Mouse (Mus musculus) right cerebral cortex, adult 18-20 months (tissue): ENCODE measurements around the gene Inpp1.

Experiments used
- DNase-seq: peaks from one replicate; pipeline ENCODE4 v3.0.0; 2022; ENCODE audit warnings: mixed read lengths

Inpp1 gene

GRCm38 (mm10) chr1:52816910-52817812 is at the start of gene Inpp1:
Gene Inpp1, minus strand, starts transcription at chr1:52817688.
- peak; percentile 71 for DNase-seq

DNA sequence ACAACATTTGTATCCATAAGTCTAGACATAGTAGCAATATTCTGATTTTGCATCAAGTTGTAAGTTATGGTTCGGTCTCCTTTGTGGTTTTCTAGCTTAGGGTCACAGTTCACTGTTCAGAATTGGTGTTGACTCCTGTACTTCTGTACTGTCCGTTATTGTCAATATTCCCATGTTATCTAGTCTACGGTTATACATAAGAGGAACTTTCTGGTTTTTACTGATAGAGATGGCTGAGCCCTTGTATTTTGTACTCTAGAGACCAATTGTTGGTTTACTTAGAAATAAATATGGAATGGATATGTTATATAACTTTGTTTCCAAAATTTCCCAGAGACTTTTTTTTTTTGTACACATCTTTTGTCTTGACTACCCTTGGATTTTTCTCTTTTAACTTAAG is 48.5 kb upstream of the Inpp1 start:
- DNase-seq, result no peak

- no peak for DNase-seq
These were observed 46.7 kb upstream of the Inpp1 start for GRCm38 (mm10) chr1:52864220-52864619.

- DNase-seq, result no peak
These were observed 38.6 kb upstream of the Inpp1 start for GRCm38 (mm10) chr1:52855904-52856601.

DNA sequence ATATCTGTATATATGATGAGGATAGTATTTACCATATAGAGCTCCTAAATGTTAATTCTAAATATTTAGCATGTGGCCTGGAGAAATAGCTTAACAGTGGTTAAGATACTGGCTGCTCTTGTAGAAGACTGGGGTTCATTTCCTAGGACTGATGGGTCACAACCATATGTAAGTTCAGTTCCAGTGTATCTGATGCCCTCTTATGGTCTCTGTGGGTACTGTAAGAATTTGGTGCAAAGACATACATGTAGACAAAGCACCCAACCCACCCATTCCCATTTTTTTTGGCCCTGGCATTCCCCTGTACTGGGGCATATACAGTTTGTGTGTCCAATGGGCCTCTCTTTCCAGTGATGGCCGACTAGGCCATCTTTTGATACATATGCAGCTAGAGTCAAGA is 36.5 kb upstream of the Inpp1 start:
- peak; percentile 33 for DNase-seq

GRCm38 (mm10) chr1:52849422-52849821 is 31.9 kb upstream of the Inpp1 start:
- DNase-seq, result no peak

GRCm38 (mm10) chr1:52846556-52846955 is 29.1 kb upstream of the Inpp1 start:
- no peak for DNase-seq

GRCm38 (mm10) chr1:52844782-52845665 is 27.5 kb upstream of the Inpp1 start, which contains the start of gene Hibch:
Gene Hibch, plus strand, starts transcription at chr1:52844929.
- DNase-seq, result peak; percentile 98

DNA sequence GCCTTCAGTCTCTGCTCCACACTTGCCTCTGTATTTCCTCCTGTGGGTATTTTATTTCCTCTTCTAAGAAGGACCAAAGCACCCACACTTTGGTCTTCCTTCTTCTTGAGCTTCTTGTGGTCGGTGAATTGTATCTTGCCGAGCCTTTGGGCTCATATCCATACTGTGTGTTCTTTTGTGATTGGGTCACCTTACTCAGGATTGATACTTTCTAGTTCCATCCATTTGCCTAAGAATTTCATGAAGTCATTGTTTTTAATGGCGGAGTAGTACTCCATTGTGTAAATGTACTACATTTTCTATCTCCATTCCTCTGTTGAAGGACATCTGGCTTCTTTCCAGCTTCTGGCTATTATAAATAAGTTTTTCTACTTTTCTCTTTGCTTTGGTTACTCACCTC is 26.9 kb upstream of the Inpp1 start:
- DNase-seq, result no peak

DNA sequence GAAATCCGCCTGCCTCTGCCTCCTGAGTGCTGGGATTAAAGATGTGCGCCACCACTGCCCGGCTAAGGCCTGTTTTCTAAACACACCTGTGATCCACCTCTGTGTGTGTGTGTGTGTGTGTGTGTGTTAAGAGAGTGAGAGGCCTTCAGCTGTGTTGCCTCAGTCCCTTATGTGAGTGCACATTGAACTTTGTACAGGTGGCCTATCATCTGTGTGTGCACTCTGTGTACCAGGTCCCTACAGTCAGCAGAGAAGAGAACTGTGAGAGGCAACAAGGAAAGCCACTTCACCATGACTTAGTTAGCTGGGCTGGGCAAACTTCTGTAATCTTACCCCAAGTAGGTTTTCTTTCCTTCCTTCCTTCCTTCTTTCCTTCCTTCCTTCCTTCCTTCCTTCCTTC is 21.6 kb upstream of the Inpp1 start:
- DNase-seq, result no peak

- DNase-seq, result no peak
These were observed 292 bp upstream of the Inpp1 start for GRCm38 (mm10) chr1:52817813-52818147.

DNA sequence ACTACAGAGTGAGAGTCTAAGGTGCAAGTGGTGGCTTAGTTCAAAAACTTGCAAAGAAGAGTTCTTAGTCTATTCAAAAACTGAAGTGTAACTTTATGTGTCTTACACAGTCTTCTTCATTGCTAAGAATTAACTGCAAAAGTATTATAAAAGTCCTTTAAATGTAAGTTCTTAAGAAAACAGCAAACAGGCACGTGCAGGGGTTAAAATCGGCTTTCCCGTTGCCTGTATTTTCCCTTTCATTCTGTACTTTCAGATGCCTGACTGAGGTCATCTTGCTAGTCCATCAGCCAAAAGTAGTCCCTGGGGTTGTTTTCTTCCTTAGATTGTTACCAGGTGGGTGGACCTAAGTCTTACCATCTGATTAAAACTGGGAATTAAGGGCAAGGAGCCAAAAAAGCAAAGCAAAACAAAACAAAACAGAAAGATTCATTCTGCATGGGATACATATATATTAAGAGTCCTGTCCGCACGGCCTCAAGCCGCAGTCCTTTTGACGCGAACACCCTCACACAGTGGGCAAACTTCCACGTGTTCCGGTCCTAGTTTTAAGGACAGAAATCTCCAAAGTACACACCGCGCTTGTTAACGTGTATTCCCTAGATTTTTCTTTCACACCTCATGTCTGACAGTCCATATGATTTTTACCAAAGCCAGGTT is 1.1 kb downstream of the Inpp1 start:
- no peak for DNase-seq

GRCm38 (mm10) chr1:52808456-52808855 is 9.0 kb downstream of the Inpp1 start:
- DNase-seq, result no peak

- DNase-seq, result no peak
These were observed 12.4 kb downstream of the Inpp1 start for GRCm38 (mm10) chr1:52805041-52805440.

GRCm38 (mm10) chr1:52802406-52802975 is 15.0 kb downstream of the Inpp1 start:
- no peak for DNase-seq

- no peak for DNase-seq
These were observed 15.8 kb downstream of the Inpp1 start for GRCm38 (mm10) chr1:52801651-52802050.

DNA sequence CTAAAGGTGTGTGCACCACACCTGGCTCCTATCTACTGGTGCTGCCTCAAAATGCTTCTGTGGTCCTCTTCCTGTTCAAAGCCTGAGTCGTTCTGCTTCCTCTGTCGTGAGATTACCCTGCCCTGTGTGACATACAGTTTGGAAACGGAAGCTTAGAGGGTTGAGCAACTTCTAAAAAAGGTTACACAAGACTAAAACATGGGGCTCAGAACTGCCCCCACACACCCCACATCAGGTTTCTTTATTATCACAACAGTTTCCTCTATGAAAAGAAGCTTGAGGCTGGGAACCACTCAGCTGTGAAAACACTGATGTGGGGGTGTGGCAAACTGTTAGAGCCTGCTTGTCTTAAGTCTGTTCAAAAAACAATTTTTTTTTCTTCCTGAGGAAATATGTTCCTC is 17.1 kb downstream of the Inpp1 start:
- peak; percentile 45 for DNase-seq

GRCm38 (mm10) chr1:52799772-52800171 is 17.7 kb downstream of the Inpp1 start:
- no peak for DNase-seq

DNA sequence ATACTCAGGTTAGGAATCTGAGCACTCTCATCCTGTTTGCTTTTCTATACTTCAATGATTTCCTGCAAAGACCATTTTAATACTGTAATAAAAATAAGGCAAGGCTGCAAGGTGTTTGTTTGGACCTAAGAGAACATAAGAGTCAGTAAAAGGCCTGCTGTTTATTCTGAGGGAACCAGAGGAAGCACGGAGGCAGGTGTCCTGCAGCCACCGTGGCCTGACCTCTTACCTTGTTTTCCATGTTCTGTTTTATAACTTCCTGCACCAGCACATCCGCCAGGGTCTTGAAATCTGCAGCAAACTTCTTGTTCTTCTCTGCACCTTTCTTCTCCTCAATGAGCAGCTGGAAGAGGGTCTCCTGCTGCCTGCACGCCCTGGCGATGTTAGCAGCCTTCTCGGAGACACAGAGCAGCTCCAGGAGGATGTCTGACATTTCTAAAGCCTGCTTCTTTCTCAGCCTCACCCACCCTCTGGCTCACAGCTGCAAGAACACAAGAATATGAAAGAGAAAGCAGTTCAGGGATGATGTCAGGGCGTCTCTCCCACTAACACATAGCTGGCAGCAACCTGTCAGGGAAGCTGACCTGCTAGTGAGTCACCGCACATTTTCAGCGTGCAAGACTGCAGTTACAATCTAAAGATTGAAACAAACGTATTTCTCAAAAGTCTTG is 18.3 kb downstream of the Inpp1 start:
- DNase-seq, result peak; percentile 82

DNA sequence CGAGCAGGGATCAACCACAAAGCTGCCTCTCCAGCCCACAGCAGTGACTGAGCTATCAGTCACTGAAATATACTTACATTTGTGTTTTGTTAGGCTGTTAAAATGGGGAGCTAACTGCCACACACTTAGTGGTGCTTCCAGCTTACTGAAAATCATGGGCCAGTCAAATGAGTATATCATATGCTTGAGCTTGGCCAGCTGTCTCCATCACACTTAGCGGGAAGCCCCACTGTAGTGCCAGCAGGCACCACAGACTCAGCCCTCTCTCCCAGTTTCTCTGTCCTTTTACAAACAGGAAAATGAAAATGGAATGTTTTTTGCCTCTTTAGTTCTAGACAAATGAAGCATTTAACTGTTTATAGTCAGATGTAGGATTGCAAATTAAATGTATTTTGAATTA is 21.6 kb downstream of the Inpp1 start:
- no peak for DNase-seq

DNA sequence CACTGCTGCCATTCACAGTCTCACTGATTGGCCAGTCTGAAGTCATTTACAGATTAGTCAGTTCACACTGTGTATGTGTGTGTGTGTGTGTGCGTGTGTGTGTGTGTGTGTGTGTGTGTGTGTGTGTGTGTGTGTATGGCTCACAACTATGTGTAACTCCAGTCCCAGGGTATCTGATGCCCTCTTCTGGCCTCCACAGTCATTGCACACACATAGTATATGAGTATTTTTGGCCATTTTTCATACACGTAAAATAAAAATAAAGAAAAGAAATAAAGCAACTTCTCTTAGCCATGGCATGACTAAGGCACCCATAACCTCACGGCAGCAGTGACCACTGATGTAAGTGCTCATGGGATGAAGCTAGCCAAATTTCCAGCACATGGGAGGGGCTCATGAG is 23.8 kb downstream of the Inpp1 start:
- DNase-seq, result no peak

DNA sequence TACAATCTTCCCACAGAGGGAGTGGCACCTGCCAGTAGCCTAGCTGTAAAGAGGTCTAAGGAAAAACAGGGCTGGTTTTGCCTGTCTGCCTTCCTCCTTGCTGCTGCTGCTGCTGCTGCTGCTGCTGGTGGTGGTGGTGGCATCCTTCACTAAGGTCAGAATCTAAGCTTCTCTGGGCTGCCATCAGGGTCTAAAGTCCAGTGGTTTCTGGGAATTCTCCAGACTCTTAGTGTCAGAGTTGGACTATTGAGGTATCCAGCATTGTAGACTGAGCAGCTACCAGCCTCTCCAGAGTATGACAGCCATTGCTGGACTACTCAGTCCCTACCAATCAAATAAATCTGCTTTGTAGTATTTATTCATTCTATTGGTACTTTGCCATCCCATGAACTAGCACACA is 24.8 kb downstream of the Inpp1 start:
- no peak for DNase-seq
